Mouse (Mus musculus): Measurements from ENCODE around the gene Sppl2b. TPM values are rescaled to one million over a fixed set of nuclear protein-coding genes. Genes with fewer than 3 reads are reported as not detected.

Sppl2b gene
- polyA plus RNA-seq, 1 experiment from 2014 or later: 39.8 TPM

GRCm38 (mm10) chr10:80913364-80914011, 58.4 kb downstream of the Sppl2b start:
- H3K36me3 ChIP-seq (ENCODE audit: control insufficient read depth, insufficient read depth, low read length): no peaks in the 10 kb centered on the region; the same call in 1 of the 2 replicates
- peaks cover 5% of the 10 kb centered on the region for H3K4me1 ChIP-seq (replicated peaks; ENCODE audit: control insufficient read depth, insufficient read depth, low read length)
- no peaks in the 10 kb centered on the region for H3K9me3 ChIP-seq (ENCODE audit: control insufficient read depth, low read length)
- no peak for DNase-seq (ENCODE audit: low spot score)
- H3K4me2 ChIP-seq (ENCODE audit: low read depth, low read length, severe bottlenecking): no peak overlapping the region
- no peak for ATAC-seq (replicated peaks; ENCODE audit: low FRiP score)
- H3K4me3 ChIP-seq (ENCODE audit: low read depth, low read length): no peak overlapping the region
- no peak overlapping the region for H3K27ac ChIP-seq (ENCODE audit: low read depth, low read length)
- no peaks in the 10 kb centered on the region for H3K27me3 ChIP-seq (ENCODE audit: control insufficient read depth, insufficient read depth, low read length)
- WGBS: 91% methylated on average over 7 of the region's 8 CpGs
- H3K9ac ChIP-seq (ENCODE audit: low read length): no peak overlapping the region

DNA sequence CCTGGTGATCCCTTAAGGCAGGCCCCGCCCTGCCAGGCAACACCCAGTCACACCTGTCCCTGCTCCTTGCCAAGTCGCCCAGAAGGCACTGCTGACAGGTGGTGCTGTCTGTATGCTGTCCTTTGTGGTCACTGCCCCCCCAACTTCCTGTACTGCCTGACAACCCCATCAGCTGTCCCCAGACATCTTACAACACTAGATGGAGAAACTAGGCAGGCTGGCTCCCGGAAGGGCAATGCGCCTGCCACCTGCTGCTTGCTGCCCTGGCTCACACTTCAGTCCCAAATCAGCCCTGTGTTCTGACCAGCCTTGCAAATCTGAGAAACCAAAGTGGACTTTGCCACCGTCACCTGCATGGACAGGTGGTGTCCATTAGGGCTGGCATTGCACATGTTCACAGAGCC, 59.2 kb downstream of the Sppl2b start:
- Histone ChIP-seq H3K27ac (ENCODE audit: low read depth, low read length) (no peak overlapping the region), H3K9ac (ENCODE audit: low read length) (no peak overlapping the region), H3K4me3 (ENCODE audit: low read depth, low read length) (no peak overlapping the region), H3K9me3 (ENCODE audit: control insufficient read depth, low read length) (no peaks in the 10 kb centered on the region), H3K36me3 (ENCODE audit: control insufficient read depth, insufficient read depth, low read length) (no peaks in the 10 kb centered on the region; the same call in 1 of the 2 replicates), H3K27me3 (ENCODE audit: control insufficient read depth, insufficient read depth, low read length) (no peaks in the 10 kb centered on the region), H3K4me1 (replicated peaks; ENCODE audit: control insufficient read depth, insufficient read depth, low read length) (peaks cover 7% of the 10 kb centered on the region), H3K4me2 (ENCODE audit: low read depth, low read length, severe bottlenecking) (no peak overlapping the region)
- WGBS: 88% methylated on average over 5 of the region's 5 CpGs
- ATAC-seq (replicated peaks; ENCODE audit: low FRiP score) (no peak), DNase-seq (ENCODE audit: low spot score) (no peak)

GRCm38 (mm10) chr10:80915260-80915659, 60.2 kb downstream of the Sppl2b start:
- H3K27me3 ChIP-seq (ENCODE audit: control insufficient read depth, insufficient read depth, low read length): no peaks in the 10 kb centered on the region
- H3K4me1 ChIP-seq (replicated peaks; ENCODE audit: control insufficient read depth, insufficient read depth, low read length): peaks cover 7% of the 10 kb centered on the region
- whole genome bisulfite sequencing: 88% methylated on average over 2 of the region's 2 CpGs
- no peak overlapping the region for H3K4me3 ChIP-seq (ENCODE audit: low read depth, low read length)
- H3K9me3 ChIP-seq (ENCODE audit: control insufficient read depth, low read length): no peaks in the 10 kb centered on the region
- no peak for DNase-seq (ENCODE audit: low spot score)
- no peaks in the 10 kb centered on the region for H3K36me3 ChIP-seq (ENCODE audit: control insufficient read depth, insufficient read depth, low read length)
- no peak overlapping the region for H3K27ac ChIP-seq (ENCODE audit: low read depth, low read length)
- no peak overlapping the region for H3K4me2 ChIP-seq (ENCODE audit: low read depth, low read length, severe bottlenecking)
- H3K9ac ChIP-seq (ENCODE audit: low read length): no peak overlapping the region
- ATAC-seq (replicated peaks; ENCODE audit: low FRiP score): no peak

- WGBS: 91% methylated on average over 4 of the region's 4 CpGs
- Histone ChIP-seq H3K4me1 (replicated peaks; ENCODE audit: control insufficient read depth, insufficient read depth, low read length) (peaks cover 7% of the 10 kb centered on the region), H3K27me3 (ENCODE audit: control insufficient read depth, insufficient read depth, low read length) (no peaks in the 10 kb centered on the region), H3K4me2 (ENCODE audit: low read depth, low read length, severe bottlenecking) (no peak overlapping the region), H3K36me3 (ENCODE audit: control insufficient read depth, insufficient read depth, low read length) (no peaks in the 10 kb centered on the region), H3K4me3 (ENCODE audit: low read depth, low read length) (no peak overlapping the region), H3K9me3 (ENCODE audit: control insufficient read depth, low read length) (no peaks in the 10 kb centered on the region), H3K27ac (ENCODE audit: low read depth, low read length) (no peak overlapping the region), H3K9ac (ENCODE audit: low read length) (no peak overlapping the region)
- ATAC-seq (replicated peaks; ENCODE audit: low FRiP score) (no peak), DNase-seq (ENCODE audit: low spot score) (no peak)
These were observed 60.7 kb downstream of the Sppl2b start for GRCm38 (mm10) chr10:80915736-80916135.

GRCm38 (mm10) chr10:80917336-80917778, 62.3 kb downstream of the Sppl2b start:
- Histone ChIP-seq H3K4me3 (ENCODE audit: low read depth, low read length) (peak overlapping the region; percentile 79), H3K27me3 (ENCODE audit: control insufficient read depth, insufficient read depth, low read length) (no peaks in the 10 kb centered on the region), H3K4me2 (ENCODE audit: low read depth, low read length, severe bottlenecking) (peak overlapping the region; percentile 99), H3K4me1 (replicated peaks; ENCODE audit: control insufficient read depth, insufficient read depth, low read length) (peaks cover 9% of the 10 kb centered on the region), H3K36me3 (ENCODE audit: control insufficient read depth, insufficient read depth, low read length) (no peaks in the 10 kb centered on the region), H3K9me3 (ENCODE audit: control insufficient read depth, low read length) (no peaks in the 10 kb centered on the region), H3K9ac (ENCODE audit: low read length) (peak overlapping the region; percentile 94), H3K27ac (ENCODE audit: low read depth, low read length) (peak overlapping the region; percentile 57; the same call in 1 of the 2 replicates)
- ATAC-seq (replicated peaks; ENCODE audit: low FRiP score) (peak; percentile 51), DNase-seq (ENCODE audit: low spot score) (peak; percentile 63)
- WGBS: 2% methylated on average over 15 of the region's 15 CpGs

DNA sequence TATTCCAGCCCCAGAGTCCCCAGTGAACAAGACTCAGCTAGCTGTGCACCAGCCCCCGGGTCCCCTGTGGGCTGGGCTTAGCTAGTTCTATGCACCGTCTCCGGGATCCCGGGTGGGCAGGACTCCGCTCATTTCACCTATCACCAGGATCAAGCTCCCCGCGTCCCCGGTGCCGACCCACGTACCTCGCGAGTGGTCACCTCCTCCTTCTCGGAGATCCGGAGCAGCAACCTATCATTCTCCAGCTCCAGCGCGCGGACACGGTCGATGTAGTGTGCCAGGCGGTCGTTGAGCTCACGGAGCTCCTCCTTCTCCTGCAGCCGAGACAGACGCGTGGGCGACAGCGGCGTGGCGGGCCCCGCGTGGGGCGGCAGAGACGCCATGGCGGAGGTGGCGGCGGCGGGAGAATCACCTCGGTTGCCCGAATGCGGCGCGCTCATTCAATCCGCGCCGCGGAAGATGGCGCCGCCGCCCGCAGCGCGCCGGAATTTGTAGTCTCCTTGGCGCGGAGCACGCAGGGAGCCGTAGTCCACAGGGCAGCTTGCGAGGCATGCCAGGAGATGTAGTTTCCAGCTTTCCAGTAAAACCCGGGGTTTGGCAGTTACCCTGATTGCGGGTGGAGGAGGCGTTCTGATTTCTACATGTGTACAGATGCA, 62.8 kb downstream of the Sppl2b start, which contains the start of gene Lmnb2:
Gene Lmnb2 (minus strand): TSS at position 467 of the 656 bp plus-strand sequence.
- no peaks in the 10 kb centered on the region for H3K27me3 ChIP-seq (ENCODE audit: control insufficient read depth, insufficient read depth, low read length)
- peak within 1 kb of the TSS; percentile 79 for H3K4me3 ChIP-seq (ENCODE audit: low read depth, low read length)
- peak; percentile 77 for ATAC-seq (replicated peaks; ENCODE audit: low FRiP score)
- H3K9ac ChIP-seq (ENCODE audit: low read length): peak within 1 kb of the TSS; percentile 94
- peak within 1 kb of the TSS; percentile 99 for H3K4me2 ChIP-seq (ENCODE audit: low read depth, low read length, severe bottlenecking)
- H3K9me3 ChIP-seq (ENCODE audit: control insufficient read depth, low read length): no peaks in the 10 kb centered on the region
- no peaks in the 10 kb centered on the region for H3K36me3 ChIP-seq (ENCODE audit: control insufficient read depth, insufficient read depth, low read length)
- peak; percentile 85 for DNase-seq (ENCODE audit: low spot score)
- under 1% methylated on average over 52 of the region's 61 CpGs for WGBS
- H3K4me1 ChIP-seq (replicated peaks; ENCODE audit: control insufficient read depth, insufficient read depth, low read length): peaks cover 9% of the 10 kb centered on the region
- H3K27ac ChIP-seq (ENCODE audit: low read depth, low read length): peak within 1 kb of the TSS; percentile 57; the same call in 1 of the 2 replicates

MicroRNAs within 50 kb of the gene (microRNA counts, 519-probe panel; counts per million panel counts)
- 31.2 counts per million for microRNA mmu-miR-1982

Small RNAs within 50 kb of the gene (microRNA-seq; reads per million reads assigned to microRNA genes)
- gene Mir1982 (ENCODE audit: insufficient number of aligned reads): 5.0 reads per million

Other genes with a start within 250 kb of the Sppl2b start
- gene Gm49322, start 249.3 kb upstream of the Sppl2b start, polyA plus RNA-seq (2014; fragmentation: Nextera tagmentation; extraction: Ambion mirVana): 3.6 and 4.7 TPM in 2 replicates
- 134 TPM in 2 replicates for gene Csnk1g2, start 232.4 kb upstream of the Sppl2b start, polyA plus RNA-seq (2014; fragmentation: Nextera tagmentation; extraction: Ambion mirVana)
- gene Btbd2, start 198.2 kb upstream of the Sppl2b start, polyA plus RNA-seq (2014; fragmentation: Nextera tagmentation; extraction: Ambion mirVana): 78.3 and 97.3 TPM in 2 replicates
- 85.1 and 87.0 TPM in 2 replicates for gene Mknk2, start 177.2 kb upstream of the Sppl2b start, polyA plus RNA-seq (2014; fragmentation: Nextera tagmentation; extraction: Ambion mirVana)
- 57.9 and 61.1 TPM in 2 replicates for gene Mob3a, start 153.3 kb upstream of the Sppl2b start, polyA plus RNA-seq (2014; fragmentation: Nextera tagmentation; extraction: Ambion mirVana)
- gene Izumo4, start 153.1 kb upstream of the Sppl2b start, polyA plus RNA-seq (2014; fragmentation: Nextera tagmentation; extraction: Ambion mirVana): 4.8 and 7.2 TPM in 2 replicates
- gene Ap3d1, start 113.0 kb upstream of the Sppl2b start, polyA plus RNA-seq (2014; fragmentation: Nextera tagmentation; extraction: Ambion mirVana): 84.2 and 86.3 TPM in 2 replicates
- gene Dot1l, start 100.1 kb upstream of the Sppl2b start, polyA plus RNA-seq (2014; fragmentation: Nextera tagmentation; extraction: Ambion mirVana): 34.5 and 34.9 TPM in 2 replicates
- gene Sf3a2, start 57.1 kb upstream of the Sppl2b start, polyA plus RNA-seq (2014; fragmentation: Nextera tagmentation; extraction: Ambion mirVana): 116 and 119 TPM in 2 replicates
- 160 and 163 TPM in 2 replicates for gene Plekhj1, start 56.6 kb upstream of the Sppl2b start, polyA plus RNA-seq (2014; fragmentation: Nextera tagmentation; extraction: Ambion mirVana)
- 0.15 and 0.16 TPM in 2 replicates for gene Amh, start 50.0 kb upstream of the Sppl2b start, polyA plus RNA-seq (2014; fragmentation: Nextera tagmentation; extraction: Ambion mirVana)
- gene Jsrp1, start 41.8 kb upstream of the Sppl2b start, polyA plus RNA-seq (2014; fragmentation: Nextera tagmentation; extraction: Ambion mirVana): 0.47 and 0.59 TPM in 2 replicates
- gene Oaz1, start 28.6 kb upstream of the Sppl2b start, polyA plus RNA-seq (2014; fragmentation: Nextera tagmentation; extraction: Ambion mirVana): 1,775 and 1,994 TPM in 2 replicates
- 1.2 and 2.1 TPM in 2 replicates for gene Lingo3, start 11.2 kb upstream of the Sppl2b start, polyA plus RNA-seq (2014; fragmentation: Nextera tagmentation; extraction: Ambion mirVana)
- gene Lsm7, start 66 bp upstream of the Sppl2b start, polyA plus RNA-seq (2014; fragmentation: Nextera tagmentation; extraction: Ambion mirVana): 308 and 322 TPM in 2 replicates
- 0.08 and 0.12 TPM in 2 replicates for gene Tmprss9, start 16.6 kb downstream of the Sppl2b start, polyA plus RNA-seq (2014; fragmentation: Nextera tagmentation; extraction: Ambion mirVana)
- 313 and 317 TPM in 2 replicates for gene Timm13, start 45.7 kb downstream of the Sppl2b start, polyA plus RNA-seq (2014; fragmentation: Nextera tagmentation; extraction: Ambion mirVana)
- 29.8 and 30.9 TPM in 2 replicates for gene Lmnb2, start 63.0 kb downstream of the Sppl2b start, polyA plus RNA-seq (2014; fragmentation: Nextera tagmentation; extraction: Ambion mirVana)
- 10.7 and 13.0 TPM in 2 replicates for gene Gadd45b, start 74.8 kb downstream of the Sppl2b start, polyA plus RNA-seq (2014; fragmentation: Nextera tagmentation; extraction: Ambion mirVana)
- 8.0 and 9.2 TPM in 2 replicates for gene Gng7, start 159.7 kb downstream of the Sppl2b start, polyA plus RNA-seq (2014; fragmentation: Nextera tagmentation; extraction: Ambion mirVana)
- 1.5 and 2.2 TPM in 2 replicates for gene Diras1, start 170.4 kb downstream of the Sppl2b start, polyA plus RNA-seq (2014; fragmentation: Nextera tagmentation; extraction: Ambion mirVana)
- gene Slc39a3, start 182.2 kb downstream of the Sppl2b start, polyA plus RNA-seq (2014; fragmentation: Nextera tagmentation; extraction: Ambion mirVana): 19.4 and 21.6 TPM in 2 replicates
- 259 and 265 TPM in 2 replicates for gene Sgta, start 204.9 kb downstream of the Sppl2b start, polyA plus RNA-seq (2014; fragmentation: Nextera tagmentation; extraction: Ambion mirVana)
- gene Thop1, start 214.8 kb downstream of the Sppl2b start, polyA plus RNA-seq (2014; fragmentation: Nextera tagmentation; extraction: Ambion mirVana): 76.1 and 78.9 TPM in 2 replicates
- gene Creb3l3, start 243.6 kb downstream of the Sppl2b start, polyA plus RNA-seq (2014; fragmentation: Nextera tagmentation; extraction: Ambion mirVana): 0.33 and 0.49 TPM in 2 replicates